Mouse (Mus musculus) lung, postnatal 14 days (tissue): ENCODE measurements around the gene Zfp276.
"Not testable (repeated sequence)": the region's sequence is repeated elsewhere in the genome, so short reads cannot be mapped to it uniquely, and the experiment has no call there.

Experiments used
- DNase-seq: peaks from one replicate; pipeline ENCODE4 v3.0.0; 2021

Gene Zfp276

GRCm38 (mm10) chr8:123254099-123254885, at the start of gene Zfp276, which contains the start of gene Vps9d1:
Gene Zfp276, plus strand, starts transcription at chr8:123254195.
Gene Vps9d1, minus strand, starts transcription at chr8:123254348.
- DNase-seq: peak; percentile 89

DNA sequence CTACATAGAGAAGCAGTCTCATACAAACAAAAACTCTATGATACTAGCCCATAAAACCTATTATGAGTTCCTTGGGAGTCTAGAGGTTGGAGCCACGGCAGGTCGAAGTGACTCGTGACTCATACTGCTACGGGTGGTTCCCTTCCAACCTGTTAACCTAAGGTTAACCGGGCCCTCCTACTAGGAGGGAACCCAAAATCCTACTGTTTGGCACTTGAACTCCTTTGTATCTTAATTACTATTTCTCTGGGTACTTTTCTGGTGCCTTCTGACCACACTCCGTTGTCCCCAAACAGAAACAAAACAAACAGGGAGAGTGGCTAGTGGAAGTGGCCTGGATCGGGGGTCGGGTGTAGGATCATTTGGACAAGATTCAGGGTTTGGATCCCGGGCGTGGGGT, 42.1 kb upstream of the Zfp276 start:
- no peak for DNase-seq

GRCm38 (mm10) chr8:123212321-123213117, 41.5 kb upstream of the Zfp276 start, which contains the start of the genes Chmp1a and Spata33:
Gene Chmp1a, minus strand, starts transcription at chr8:123212763.
Gene Spata33, plus strand, starts transcription at chr8:123212832.
- peak; percentile 90 for DNase-seq

DNA sequence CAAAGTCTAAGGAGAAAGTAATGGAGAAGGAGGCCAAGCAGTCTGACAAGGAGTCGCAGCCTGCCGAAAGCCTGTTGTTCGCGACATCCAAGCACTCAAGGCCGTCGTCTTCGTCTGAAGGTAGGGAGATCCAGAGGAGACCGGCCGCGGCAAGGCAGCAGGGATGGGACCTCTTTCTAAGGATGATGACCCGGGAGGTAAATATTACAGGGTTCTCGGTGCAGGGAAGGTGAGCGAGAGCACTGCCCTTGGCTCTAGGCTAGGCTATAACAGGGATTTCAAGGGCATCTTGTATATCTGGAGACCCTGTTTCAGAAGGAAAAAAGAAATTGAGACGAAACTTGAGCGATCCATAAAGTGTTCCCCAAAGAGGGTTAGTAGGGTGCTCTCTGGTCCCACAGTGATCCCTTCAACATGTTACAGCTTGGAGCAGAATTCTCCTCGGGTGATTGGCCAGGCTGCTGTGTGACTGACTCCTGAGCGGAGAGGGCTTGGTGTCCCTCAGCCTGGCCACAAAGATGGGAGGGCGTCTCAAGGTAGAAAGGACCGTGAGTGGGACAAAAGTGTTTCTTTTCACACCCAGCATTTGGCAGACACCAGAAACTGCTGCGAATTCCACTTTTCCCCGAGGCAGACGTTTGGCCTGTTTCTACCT, 40.8 kb upstream of the Zfp276 start:
- no peak for DNase-seq

- DNase-seq: no peak
Measured at GRCm38 (mm10) chr8:123215430-123215829, 38.6 kb upstream of the Zfp276 start.

DNA sequence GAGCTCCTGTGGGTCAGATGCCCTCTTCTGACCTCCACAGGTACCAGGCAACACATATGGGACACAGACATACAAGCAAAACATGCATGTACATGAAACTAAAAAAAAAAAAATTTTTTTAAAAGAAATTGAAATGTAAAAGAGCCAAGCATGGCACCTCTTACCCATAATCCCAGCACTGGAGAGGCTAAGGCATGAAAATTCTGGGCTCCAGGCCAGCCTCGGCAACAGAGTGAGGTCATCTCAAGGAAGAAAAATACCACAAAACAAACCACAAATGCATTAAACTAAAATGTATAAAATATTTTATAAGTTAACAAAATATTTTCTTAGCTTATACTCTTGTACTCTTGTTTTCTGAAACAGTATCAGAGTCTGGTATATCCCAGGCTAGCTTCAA, 33.1 kb upstream of the Zfp276 start:
- no peak for DNase-seq

DNA sequence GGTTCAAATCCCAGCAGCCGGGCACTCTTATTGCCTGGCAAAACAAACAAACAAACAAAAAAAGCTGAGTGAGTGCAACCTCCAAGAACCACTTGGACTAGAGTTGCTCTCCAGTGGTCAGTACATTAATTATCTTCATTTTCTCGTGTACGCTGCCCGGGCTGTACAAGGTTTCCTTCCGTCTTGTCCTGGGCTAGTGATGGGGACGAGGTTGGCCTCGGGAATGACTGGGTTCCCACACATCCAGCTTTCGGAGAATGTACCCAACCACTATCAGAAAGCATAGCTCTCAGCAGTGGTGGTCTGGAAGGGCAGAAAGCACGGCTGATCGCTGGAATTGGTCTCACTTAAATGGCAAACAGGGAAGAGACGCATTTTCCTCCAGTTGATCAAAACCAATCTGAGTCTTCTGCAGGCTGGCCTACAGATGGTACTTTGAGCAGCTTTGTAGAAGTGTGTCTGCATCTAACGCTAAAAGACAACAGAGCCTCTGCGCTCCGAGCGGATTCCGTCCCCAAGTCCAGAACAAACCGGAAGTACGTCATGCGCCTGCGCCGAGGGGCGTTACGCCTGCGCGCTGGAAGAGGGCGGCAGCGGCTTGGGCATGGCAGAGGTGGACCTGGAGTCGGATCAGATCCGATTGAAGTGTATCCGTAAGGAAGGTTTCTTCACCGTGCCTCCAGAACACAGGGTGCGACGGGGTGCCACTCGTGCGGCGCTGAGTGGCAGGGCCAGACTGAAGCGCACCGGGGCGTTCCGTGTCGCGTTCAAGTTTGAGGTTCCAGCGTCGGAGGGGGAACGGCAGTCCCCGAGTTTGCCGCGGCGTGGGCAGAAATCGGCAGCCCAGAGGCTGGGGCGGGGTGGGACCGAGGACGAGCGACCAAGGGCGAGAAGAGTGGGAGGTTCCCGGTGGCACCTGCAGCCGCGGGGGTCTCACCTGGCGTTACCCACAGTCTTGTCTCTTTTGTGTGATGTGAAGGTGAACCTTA, 29.4 kb upstream of the Zfp276 start, which contains the start of gene Cdk10:
Gene Cdk10 (plus strand): TSS at position 565 of the 989 bp plus-strand sequence.
- peak; percentile 94 for DNase-seq

DNA sequence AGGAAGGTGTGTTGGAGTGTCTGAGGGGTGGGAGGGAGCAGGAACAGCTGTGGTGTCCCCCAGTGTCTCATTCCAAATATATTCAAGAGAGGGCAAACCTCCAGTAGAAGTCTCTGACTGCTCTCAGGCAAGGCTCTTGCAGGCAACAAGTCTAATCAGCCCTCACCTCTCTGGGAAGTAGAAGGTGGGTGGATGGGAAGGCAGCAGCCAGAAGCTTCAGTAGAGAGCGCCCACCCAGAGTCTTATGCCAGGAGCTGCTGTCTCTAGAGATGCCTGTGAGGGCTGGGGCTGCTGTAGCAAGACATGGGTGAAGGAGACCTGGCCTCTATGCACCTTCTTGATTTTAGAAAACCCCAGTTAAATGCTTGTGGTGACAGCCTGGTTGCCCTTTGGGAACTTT, 25.6 kb upstream of the Zfp276 start:
- no peak for DNase-seq

GRCm38 (mm10) chr8:123230326-123230725, 23.7 kb upstream of the Zfp276 start:
- DNase-seq: not testable (repeated sequence)

GRCm38 (mm10) chr8:123231742-123232141, 22.3 kb upstream of the Zfp276 start:
- DNase-seq: no peak

GRCm38 (mm10) chr8:123232553-123232952, 21.4 kb upstream of the Zfp276 start:
- DNase-seq: no peak

- no peak for DNase-seq
Measured at GRCm38 (mm10) chr8:123233300-123233699, 20.7 kb upstream of the Zfp276 start.

GRCm38 (mm10) chr8:123233760-123234159, 20.2 kb upstream of the Zfp276 start:
- no peak for DNase-seq

DNA sequence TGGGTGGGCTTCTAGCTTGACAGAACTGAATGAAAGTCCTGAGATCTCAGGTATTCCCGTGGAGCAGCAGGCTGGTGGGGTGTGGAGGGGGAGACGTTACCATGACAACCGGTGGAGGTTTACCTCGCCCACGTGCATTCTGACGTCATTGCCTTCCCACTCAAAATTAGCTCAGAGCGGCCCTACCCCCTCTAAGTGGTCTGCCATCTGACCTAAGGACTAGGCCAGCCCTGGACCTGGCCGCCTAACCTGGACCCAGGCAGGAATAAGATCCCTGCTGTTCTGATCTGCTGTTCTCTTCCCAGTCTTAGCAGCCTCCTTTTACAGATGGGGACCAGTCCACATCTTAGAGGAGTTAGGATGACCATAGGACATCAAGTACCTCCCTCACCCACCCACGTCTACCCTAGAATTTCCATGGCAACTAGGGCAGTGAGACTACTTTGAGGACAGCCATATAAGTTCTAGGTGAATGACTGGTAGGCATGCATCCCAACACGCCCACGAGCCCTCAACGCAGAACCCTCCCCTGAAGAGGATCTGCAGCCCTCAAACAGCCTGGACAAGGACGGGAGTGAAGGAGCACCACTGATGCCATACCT, 19.0 kb upstream of the Zfp276 start:
- DNase-seq: no peak

DNA sequence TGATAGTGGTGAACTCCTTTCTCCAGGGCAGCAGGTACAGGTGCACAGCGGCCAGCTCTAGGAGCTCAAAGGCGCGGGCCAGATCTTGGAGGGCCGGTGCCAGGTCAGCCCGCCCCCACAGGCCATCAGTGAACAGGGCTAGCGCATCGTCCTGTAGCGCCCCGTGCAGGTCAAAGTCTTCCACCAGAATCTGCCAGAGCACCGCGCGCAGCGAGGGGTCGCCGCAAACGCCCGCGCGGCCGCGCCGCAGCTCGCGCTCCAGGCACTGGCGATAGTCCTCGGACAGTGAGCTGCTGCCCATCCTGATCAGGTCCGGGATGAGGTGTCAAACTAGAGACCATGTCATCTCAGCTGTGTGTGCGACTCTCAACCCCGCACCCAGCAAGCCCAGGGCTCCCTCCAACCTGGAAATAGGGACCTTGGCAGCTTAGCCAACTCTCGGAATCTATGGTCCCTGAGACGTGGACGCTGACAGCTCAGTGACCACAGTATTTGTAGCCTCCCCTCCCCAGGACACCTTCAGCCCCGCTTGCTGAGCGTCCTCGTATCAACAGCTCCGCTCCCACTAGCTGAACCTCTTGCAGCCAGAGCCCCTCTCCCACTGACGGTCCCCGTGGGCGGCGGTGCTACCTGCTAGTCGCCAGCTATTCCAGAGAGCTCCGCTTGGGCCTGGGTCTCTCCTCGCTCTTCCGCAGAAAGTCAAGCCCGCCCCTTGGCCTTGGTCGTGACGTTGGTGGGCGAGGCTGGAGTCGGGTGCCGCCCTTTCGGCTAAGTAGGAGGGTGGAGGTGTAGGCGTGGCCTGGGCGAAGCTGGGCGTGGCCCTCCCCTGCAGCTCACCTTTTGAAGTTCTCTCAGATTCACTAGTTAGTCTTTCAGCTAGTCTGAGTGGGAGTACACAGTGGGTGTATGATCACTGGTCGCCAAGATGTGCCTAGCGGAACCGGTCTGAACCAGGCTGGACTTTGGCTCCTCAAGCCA, 18.2 kb upstream of the Zfp276 start, which contains the start of gene Spata2l:
Gene Spata2l (minus strand): TSS at position 714 of the 978 bp plus-strand sequence.
- peak; percentile 87 for DNase-seq

DNA sequence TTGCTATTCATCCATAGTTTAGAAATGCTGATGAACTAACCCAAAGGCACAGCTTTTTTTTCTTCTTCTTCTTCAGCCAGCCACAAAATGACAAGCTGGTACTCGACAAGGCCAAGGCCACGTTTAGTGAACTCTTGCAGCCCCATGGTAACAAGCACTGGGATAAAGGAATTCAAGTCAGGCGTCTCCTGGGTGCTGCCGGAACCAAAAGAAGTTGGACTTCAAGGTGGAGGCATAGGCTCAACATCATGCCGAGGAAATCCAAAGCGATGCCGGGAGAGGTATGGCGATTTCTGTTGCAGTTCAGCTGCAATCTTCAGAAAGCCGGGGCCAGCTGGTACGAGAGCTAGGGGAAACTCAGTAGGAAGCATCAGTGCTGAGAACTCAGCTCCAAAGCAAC, 14.6 kb upstream of the Zfp276 start:
- no peak for DNase-seq

- no peak for DNase-seq
Measured at GRCm38 (mm10) chr8:123242107-123242923, 11.7 kb upstream of the Zfp276 start.

DNA sequence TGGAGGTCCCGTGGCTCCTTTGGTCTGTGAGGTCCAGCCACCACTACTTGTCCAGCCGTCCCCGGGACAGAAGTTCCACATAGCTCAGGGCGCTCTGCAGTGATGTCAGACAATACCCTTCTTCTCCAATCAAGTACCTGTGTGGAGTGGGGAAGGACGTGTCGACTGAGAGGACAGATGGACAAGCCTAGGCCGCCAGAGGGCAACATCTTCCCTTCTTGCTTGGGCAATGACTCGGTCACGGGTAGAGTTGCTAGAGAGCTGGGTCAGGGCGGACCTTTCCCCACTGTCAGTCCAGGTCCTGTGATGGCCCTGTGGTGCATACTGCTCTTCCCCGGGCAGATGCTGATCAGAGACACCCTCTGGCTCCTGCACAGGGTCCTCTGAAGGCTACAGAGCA, 10.9 kb upstream of the Zfp276 start:
- no peak for DNase-seq

DNA sequence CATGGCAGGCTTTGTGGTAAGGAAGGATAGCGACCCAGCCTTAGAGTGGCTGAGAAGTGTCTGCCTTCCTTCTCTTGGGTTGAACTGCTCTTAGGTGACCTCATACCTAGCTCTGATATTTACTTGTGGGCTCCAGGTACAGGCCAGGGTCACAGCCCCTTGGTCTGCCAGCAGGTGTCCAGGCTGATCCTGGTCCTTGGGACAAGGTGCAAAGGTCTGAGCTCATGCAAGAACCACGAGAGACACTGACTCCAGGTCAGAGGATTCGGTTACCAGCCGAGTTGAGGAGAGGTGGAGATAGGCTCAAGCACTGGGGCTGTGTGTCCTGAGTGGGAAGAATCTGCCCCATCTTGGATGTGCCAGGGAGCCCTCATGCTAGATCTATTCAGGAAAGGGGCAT, 9.6 kb upstream of the Zfp276 start:
- DNase-seq: no peak
